Mouse (Mus musculus) cortical plate, adult 2 months (tissue): ENCODE results near the gene Cln6. TPM values are rescaled to one million over a fixed set of nuclear protein-coding genes. Genes with fewer than 3 reads are reported as not detected.

Source experiments
- H3K27ac ChIP-seq: fragments of 200-500 bp; 2 replicates; pipeline ENCODE4 v1.5.1; 2012; ENCODE audit warnings: low read length, control low read depth, inconsistent platforms; ENCODE audit not compliant: insufficient read depth
- H3K4me1 ChIP-seq: fragments of 200-500 bp; 2 replicates; pipeline ENCODE4 v1.6.1; 2011; ENCODE audit warnings: low read length; ENCODE audit not compliant: control insufficient read depth, insufficient read depth
- H3K4me3 ChIP-seq: fragments of 200-500 bp; 2 replicates; pipeline ENCODE4 v1.5.1; 2011; ENCODE audit warnings: mild to moderate bottlenecking, low read length, control low read depth; ENCODE audit not compliant: insufficient read depth
- CTCF ChIP-seq: fragments of 200-500 bp; IDR thresholded peaks from 2 replicates; pipeline ENCODE4 v1.5.1; 2011; ENCODE audit warnings: mild to moderate bottlenecking, control low read depth, low read length; ENCODE audit not compliant: insufficient read depth; ENCODE audit errors: extremely low read depth
- POLR2A ChIP-seq: fragments of 200-500 bp; IDR thresholded peaks from 2 replicates; pipeline ENCODE4 v1.6.1; 2011; ENCODE audit warnings: mild to moderate bottlenecking, low read length, control low read depth; ENCODE audit not compliant: insufficient read depth; ENCODE audit errors: extremely low read depth
- polyA plus RNA-seq: library from polyadenylated mRNA; depleted of rRNA; stranded (reverse); fragments of >200 nt; gene quantifications from 2 replicates; pipeline ENCODE4 v1.2.3, GENCODE M21; 2012; rRNA removed

Cln6 gene
- polyA plus RNA-seq, 1 experiment, result 15.3 TPM

DNA sequence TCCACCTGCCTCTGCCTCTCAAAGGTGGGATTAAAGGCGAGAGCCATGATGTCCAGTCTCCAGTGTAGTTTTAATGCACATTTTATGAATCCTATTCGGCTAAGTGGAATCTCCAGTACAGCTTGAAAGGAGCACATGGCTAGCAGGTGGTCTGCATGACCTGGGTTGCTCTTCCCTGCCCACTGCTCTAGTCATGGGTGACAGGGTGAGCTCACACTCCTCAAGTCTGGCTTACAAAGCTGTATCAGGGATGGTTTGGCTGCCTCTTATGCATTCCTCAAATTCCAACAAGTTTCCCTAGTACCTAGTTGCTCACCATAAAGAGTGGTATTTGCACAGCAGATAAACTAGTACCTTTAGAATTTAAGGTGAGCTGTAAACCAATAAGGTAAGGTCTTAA, 39.2 kb downstream of the Cln6 start:
- no peaks in the 10 kb centered on the region for H3K4me1 ChIP-seq
- no peak overlapping the region for H3K27ac ChIP-seq
- H3K4me3 ChIP-seq, result no peak overlapping the region
- no peak for TF ChIP-seq CTCF
- no peak for TF ChIP-seq POLR2A

DNA sequence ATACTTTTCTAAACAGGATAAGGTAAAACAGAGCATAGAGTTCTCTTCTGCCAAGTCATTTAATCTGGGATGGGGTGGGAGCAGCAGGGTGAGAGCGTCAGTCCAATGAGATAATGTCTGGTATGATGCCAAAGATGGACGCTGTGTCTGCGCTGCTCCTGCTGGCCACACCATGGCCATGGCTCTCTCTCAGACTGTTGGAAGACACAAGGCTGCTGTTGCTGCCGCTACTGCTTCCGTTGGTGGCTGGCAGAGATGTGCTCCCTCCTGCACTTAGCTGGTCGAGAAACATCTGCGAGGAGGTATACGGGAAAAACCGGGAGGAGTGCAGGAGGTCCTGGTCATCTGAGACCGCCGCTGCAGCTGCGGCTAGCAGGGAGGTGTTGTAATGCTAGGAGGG, 43.3 kb downstream of the Cln6 start:
- TF ChIP-seq POLR2A (no peak), CTCF (no peak)

DNA sequence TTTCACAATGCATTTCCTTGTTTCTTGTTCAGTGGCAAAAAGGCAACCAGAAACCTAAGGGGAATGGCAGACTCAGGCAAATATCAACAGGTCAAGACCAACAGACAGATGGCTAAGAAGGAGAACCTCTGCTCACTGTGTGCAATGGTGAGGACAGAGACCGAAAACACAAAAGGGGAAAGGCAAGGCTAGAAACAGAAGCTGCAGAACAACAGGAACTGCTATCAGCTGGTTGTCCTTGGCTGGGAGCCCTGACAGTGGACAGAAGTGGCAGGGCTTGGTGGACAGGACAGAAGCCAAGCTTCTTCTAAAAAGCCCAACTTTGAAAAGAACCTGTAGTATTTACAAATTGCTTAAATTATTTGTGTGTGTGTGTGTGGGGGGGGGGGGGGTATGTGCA, 55.9 kb downstream of the Cln6 start:
- Histone ChIP-seq H3K27ac (no peak overlapping the region), H3K4me3 (no peak overlapping the region), H3K4me1 (peaks cover 2% of the 10 kb centered on the region; the same call in 1 of the 2 replicates)
- no peak for TF ChIP-seq POLR2A
- no peak for TF ChIP-seq CTCF

More for the DNA sequence above, 43.3 kb downstream of the Cln6 start:
- Histone ChIP-seq H3K4me3 (no peak overlapping the region), H3K27ac (no peak overlapping the region), H3K4me1 (no peaks in the 10 kb centered on the region)

Other genes starting within 250 kb of the Cln6 start
- 0.67 and 0.87 TPM in 2 replicates for gene Itga11, start 161.0 kb upstream of the Cln6 start, polyA plus RNA-seq
- 41.9 and 42.6 TPM in 2 replicates for gene Fem1b, start 26.9 kb upstream of the Cln6 start, polyA plus RNA-seq
- 0.98 and 3.5 TPM in 2 replicates for gene Calml4, start 19.3 kb downstream of the Cln6 start, polyA plus RNA-seq
- 34.6 and 35.8 TPM in 2 replicates for gene Pias1, start 149.1 kb downstream of the Cln6 start, polyA plus RNA-seq